Mouse (Mus musculus) activated CD4-positive, CD25-positive, alpha-beta regulatory T cell, adult 4 months (primary cell): ENCODE measurements around the gene Rnf187. TPM values are rescaled to one million over a fixed set of nuclear protein-coding genes. Genes with fewer than 3 reads are reported as not detected.
A peak's percentile ranks its signal among the peaks of the same experiment; 100 is the strongest.

Experiments used
- ATAC-seq: one replicate; pipeline ENCODE4 v1.8.0; 2017
- polyA plus RNA-seq, 2 experiments: library from polyadenylated mRNA; unstranded; fragments of 100-300 nt; shearing (Covaris generic); gene quantifications; one replicate each; pipeline ENCODE4 v1.2.1; 2017

Gene Rnf187
- polyA plus RNA-seq, 2 experiments from 2014 or later: 11.4 to 17.9 TPM

- no peak for ATAC-seq
Observed at GRCm38 (mm10) chr11:58965001-58965760, 26.5 kb upstream of the Rnf187 start.

DNA sequence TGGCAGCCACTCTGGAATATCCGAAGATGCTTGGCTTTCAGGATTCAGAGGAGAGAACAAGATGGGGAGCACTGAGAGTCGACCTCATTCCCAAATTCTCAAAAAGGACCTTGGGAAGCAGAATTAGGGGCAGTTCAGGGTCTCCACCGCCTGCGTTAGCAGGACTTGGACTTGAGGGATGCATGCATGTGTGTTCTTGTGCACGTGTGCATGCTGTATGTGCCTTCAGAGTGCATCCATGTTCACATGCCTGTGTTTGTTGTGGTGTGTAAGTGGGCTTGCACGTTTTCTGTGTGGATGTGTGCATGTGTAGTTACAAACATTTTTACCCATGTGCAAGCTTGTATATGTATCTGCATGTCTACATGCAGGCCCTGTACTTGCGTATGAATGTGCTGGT, 25.5 kb upstream of the Rnf187 start:
- no peak for ATAC-seq

- ATAC-seq: no peak
Observed at GRCm38 (mm10) chr11:58963543-58963942, 24.8 kb upstream of the Rnf187 start.

DNA sequence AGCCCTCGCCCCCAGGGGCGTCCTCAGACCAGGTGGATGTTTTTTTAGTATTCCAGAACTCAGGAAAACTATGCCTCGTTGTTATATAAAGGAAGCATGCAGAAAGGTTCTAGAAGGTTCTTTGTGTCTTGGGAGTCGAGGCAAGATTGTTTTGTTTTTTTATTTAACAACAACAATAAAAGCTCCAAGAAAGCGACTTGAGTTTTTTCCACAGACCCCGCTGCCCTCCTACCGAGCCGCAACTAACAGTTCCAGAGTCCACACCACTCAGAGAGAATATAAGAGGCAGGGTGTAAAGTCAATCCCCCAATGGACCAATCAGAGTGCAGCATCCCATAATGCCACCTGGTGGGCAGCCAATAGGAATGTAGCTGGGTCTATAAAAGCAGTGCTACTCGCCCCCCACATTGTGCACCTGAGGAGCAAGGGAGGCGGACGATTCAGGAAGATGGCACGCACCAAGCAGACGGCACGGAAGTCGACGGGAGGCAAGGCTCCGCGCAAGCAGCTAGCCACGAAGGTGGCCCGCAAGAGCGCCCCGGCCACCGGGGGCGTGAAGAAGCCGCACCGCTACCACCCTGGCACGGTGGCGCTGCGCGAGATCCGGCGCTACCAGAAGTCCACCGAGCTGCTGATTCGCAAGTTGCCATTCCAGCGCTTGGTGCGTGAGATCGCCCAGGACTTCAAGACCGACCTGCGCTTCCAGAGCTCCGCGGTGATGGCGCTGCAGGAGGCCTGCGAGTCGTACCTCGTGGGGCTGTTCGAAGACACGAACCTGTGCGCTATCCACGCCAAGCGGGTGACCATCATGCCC, 22.9 kb upstream of the Rnf187 start:
- no peak for ATAC-seq

GRCm38 (mm10) chr11:58959921-58960465, 21.3 kb upstream of the Rnf187 start:
- peak; percentile 94 for ATAC-seq

- ATAC-seq: no peak
Observed at GRCm38 (mm10) chr11:58959186-58959825, 20.6 kb upstream of the Rnf187 start.

GRCm38 (mm10) chr11:58958536-58958935, 19.8 kb upstream of the Rnf187 start:
- no peak for ATAC-seq

GRCm38 (mm10) chr11:58957226-58957914, 18.7 kb upstream of the Rnf187 start:
- ATAC-seq: no peak

GRCm38 (mm10) chr11:58955868-58956257, 17.1 kb upstream of the Rnf187 start:
- ATAC-seq: no peak

- peak; percentile 25 for ATAC-seq
Observed at GRCm38 (mm10) chr11:58955143-58955867, 16.6 kb upstream of the Rnf187 start.

DNA sequence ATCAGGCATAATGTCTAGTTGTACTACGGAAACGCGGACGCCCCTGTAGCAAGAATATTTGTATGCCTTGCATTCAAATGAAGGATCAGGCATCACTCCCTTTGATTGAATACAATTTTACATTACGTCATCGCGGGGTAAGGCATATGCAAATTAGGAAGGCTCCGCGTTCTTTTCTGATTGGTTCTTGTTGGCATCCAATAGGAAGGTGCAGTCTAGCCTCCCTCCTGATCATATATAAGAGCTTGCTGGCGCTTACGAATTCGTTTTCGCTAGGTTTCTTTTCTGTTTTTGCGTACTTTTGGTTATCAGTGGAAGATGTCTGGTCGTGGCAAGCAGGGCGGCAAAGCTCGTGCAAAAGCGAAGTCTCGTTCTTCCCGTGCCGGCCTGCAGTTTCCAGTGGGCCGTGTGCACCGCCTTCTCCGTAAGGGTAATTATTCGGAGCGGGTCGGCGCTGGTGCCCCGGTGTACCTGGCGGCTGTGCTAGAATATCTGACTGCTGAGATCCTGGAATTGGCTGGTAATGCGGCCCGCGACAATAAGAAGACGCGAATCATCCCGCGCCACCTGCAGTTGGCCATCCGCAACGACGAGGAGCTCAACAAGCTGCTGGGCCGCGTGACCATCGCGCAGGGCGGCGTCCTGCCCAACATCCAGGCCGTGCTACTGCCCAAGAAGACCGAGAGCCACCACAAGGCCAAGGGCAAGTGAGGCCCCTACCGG, 15.9 kb upstream of the Rnf187 start, which contains the start of the genes Hist3h2a and Trim17:
TSS of gene Hist3h2a (plus strand) at position 266 of the 723 bp plus-strand sequence.
TSS of gene Trim17 (plus strand) at position 266 of the 723 bp plus-strand sequence.
- ATAC-seq: peak; percentile 96

- ATAC-seq: peak; percentile 39
Observed at GRCm38 (mm10) chr11:58954170-58954419, 15.4 kb upstream of the Rnf187 start.

DNA sequence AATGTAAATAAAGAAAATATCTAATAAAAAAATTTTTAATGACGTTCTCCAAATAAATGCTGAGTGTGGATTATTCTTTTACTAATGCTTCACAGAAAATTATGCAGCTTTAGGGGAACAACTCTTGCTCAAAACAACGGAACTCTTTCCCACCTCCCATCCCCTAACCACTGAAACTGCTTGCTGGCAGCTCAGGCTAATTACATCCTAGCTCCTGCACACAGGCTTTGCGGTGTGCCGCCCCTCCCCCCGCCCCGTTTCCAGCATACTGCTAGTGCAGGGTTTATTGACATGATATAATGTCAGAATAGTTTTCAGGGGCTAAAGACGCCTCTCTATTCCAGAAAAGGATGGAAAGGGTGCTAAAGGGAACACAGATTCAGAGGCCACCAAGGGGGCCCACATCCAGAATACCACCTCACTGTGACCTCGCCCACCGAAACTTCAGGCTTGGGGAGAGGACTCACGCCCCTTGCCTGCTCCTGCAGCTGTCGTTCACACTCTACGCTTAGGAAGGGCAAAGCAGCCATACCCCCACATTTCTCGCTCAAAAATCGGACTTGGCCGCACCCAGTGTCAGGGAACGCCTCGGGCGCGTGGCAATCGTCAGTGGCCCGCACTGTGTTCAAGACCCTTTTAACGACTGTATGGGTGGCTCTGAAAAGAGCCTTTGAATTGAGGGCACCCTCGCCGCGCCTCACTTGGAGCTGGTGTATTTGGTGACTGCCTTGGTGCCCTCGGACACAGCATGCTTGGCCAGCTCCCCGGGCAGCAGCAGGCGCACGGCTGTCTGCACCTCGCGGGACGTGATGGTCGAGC, 14.8 kb upstream of the Rnf187 start:
- ATAC-seq: no peak

DNA sequence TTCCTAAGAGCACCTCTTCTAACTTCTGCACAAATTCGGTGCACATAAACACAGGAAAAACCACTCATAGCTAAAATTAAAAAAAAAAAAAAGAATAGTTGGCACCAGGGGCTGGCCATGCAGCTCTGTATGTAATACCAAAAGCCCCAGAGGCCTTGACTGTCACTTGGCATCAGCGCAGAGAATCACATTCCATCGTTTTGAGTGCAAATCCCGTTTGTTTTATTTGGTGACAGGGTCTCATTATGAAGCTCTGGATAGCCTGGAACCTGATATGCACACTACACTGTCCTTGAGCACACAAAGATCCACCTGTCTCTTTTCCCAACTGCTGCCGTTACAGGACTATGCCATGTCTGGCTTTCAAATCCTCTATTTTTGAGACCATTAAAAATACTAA, 12.5 kb upstream of the Rnf187 start:
- ATAC-seq: no peak

GRCm38 (mm10) chr11:58949480-58950431, 11.0 kb upstream of the Rnf187 start:
- no peak for ATAC-seq

DNA sequence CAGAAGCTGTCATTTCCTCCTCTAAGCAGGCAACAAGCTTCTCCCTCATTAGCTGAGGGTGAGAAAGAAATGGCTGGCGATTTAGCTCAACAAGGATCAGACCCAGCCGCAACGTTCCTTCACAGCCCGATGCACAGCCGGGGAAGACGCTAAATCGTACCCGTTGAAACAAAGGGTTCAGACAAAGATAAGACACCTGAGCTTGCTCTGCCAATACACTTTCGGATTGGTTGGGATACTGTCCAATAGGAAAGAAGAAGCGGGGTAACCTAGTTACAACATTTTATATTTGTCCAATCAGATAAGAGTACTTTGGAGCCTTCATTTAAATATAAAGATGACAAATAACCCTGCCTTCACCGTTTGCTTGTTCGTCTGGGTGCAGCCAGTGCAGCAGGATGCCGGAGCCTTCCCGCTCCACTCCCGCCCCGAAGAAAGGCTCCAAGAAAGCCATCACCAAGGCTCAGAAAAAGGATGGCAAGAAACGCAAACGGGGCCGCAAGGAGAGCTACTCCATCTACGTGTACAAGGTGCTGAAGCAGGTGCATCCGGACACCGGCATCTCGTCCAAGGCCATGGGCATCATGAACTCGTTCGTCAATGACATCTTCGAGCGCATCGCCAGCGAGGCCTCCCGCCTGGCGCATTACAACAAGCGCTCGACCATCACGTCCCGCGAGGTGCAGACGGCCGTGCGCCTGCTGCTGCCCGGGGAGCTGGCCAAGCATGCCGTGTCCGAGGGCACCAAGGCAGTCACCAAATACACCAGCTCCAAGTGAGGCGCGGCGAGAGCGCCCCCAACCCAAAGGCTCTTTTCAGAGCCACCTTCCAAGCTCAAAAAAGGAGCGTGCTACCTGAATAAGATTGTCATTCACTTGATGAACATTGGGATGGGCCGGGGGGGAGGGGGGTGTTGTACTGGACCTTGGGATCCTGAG, 10.1 kb upstream of the Rnf187 start, which contains the start of gene Hist3h2ba:
TSS of gene Hist3h2ba (plus strand) at position 379 of the 938 bp plus-strand sequence.
- ATAC-seq: peak; percentile 93

DNA sequence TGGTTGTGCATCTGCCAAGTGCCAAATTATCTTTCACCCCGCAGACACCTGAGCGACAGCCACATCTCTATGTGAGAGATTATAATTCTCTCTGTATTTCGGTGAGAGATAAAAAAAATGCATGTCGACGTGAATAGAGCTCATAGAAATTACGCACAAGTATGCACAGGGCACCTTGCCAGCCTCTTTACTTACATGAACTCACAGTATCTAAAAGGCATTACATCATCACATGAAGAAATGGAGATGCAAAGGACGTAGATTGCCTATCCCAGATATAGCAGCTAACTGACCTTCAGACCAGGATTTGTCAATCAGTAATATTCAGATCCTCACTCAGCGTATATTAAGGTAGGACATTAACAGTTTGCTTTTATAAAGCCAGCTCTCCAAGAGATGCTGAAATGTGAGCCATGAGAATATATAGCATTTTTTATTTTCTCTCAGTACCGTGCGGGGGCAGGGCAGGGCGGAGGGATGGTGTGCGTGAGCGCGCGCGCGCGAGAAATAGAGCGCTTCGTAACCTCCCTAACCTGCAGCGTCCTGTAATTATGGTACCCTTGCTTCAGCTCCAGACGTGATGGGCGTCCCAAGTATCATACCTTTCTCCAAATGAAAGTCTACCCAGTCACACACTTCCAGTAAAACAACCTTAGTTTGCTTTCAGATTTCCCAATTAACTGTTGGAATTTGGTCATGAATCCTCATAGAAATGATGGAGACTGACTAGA, 9.2 kb upstream of the Rnf187 start:
- no peak for ATAC-seq
